Mouse (Mus musculus) gastrocnemius, postnatal 4 days (tissue): ENCODE measurements at regions not wholly inside any gene's neighbourhood (a gene's known extent, or its start where the extent isn't known, plus 50 kb on each side); places are given as distances from the start of the nearest gene placed in this dataset.

Experiments used
- DNase-seq, 2 experiments: peaks; one replicate each; pipeline ENCODE4 v3.0.0; 2021 to 2022; ENCODE audit warnings: low spot score in 2 of 2, mixed read lengths in 2 of 2

GRCm38 (mm10) chr11:22613500-22613899 lies 101.6 kb downstream of the Tmem17 start:
- DNase-seq, result no peak

- peak; percentile 83 to 85 for DNase-seq
Observed at GRCm38 (mm10) chr11:22617204-22617874, 105.5 kb downstream of the Tmem17 start.

DNA sequence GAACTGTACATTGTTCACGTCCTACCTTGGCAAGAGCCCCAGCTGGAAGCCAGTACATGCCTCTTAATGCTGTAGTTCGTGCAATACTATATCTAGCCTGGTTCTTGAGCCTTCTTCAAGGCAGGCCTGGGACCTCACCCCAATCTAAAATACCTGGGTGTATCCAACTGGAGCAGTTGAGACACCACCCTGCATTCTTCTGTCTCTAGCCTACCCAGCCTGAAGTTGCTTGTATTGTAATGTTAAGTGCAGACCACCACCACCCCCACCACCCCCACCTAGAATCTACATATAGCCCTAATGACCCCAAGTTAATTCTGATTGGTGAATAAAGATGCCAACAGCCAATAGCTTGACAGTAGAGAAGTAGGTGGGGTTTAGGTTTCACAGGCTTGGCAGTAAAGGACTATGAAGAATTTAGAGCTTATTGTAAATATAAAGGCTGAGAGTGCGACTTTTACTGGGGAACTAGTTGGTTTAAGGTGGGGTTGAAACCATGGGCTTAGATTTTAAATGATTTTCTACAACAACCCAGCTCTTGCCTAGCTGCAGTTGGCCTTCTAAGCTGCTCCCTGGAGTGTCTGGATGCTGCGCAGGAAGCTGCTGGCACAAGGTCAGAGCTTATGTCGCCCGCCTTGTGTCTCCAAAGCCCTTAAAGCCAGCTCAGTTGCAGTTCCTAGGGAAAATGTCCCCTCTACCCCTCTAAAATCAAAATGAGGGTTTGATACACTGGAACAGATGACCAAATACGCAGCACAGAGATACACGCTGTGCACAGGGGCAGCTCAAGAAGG lies 109.2 kb downstream of the Tmem17 start:
- no peak for DNase-seq

DNA sequence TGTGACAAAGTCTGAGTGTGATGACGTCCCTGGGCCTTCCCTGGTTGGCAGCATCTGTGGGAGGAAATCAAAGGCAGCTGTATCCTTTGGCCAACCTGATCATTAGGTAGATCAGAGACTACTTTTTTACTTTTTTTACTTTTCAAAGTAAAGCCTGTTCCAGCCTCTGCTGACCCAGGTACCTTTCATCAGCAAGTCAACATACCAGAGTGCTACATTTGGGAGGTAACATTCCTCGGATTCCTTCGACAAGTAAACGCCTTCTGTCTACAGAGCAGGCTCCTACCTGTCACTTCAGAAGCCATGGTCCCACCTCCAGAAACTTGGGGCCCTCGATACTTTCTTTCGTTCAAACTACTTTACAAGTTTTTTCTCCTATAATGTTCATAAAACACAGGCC lies 110.0 kb downstream of the Tmem17 start:
- DNase-seq, result no peak

GRCm38 (mm10) chr11:22622496-22622997 lies 110.7 kb downstream of the Tmem17 start:
- DNase-seq, result no peak

GRCm38 (mm10) chr11:22626407-22626806 lies 114.5 kb downstream of the Tmem17 start:
- no peak for DNase-seq

- no peak for DNase-seq
Observed at GRCm38 (mm10) chr11:22628497-22628896, 116.6 kb downstream of the Tmem17 start.

GRCm38 (mm10) chr11:22628979-22629378 lies 117.1 kb downstream of the Tmem17 start:
- peak in 1 of 2 experiments; percentile 14 for DNase-seq

DNA sequence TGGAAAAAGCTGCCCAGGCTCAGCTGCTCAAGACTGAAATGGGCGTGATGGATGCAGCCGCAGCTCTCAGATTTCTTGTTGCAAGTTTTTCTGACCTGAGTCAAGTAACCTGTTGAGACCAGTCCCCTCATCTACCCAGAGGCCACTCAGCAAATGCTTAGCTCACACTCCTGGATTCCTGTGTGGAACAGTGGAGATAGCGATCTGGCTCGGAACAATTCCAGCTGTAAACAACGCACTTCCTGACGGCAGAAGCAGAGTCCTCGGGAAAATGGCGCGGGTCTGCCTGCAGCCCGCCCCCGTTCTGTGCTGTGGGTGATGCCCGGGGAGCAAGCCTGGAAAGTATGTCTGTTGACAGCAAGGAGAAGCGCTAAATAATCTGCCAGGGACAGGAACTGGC lies 117.7 kb downstream of the Tmem17 start:
- peak in 1 of 2 experiments; percentile 63 for DNase-seq

GRCm38 (mm10) chr11:22629991-22630390 lies 118.1 kb downstream of the Tmem17 start:
- DNase-seq, result peak in 1 of 2 experiments; percentile 16

DNA sequence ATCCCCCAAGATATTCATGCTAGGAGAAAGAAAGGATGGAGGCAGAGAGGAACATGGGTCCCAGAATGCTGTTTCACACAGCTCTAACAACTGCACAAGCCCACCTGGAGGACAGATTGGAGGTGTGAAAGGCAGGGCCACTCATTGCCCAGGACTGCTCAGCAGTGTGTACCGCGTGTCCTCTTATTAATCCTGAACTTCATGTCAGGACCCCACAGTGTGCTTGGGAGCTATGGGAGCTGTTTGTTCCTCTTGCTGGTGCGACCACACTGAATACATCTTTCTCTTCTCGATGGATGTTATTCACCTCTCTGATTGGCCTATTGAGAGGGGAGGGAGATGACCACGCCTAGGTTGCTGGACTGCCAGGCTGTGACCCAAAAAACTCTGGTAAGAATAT lies 119.1 kb downstream of the Tmem17 start:
- no peak for DNase-seq

DNA sequence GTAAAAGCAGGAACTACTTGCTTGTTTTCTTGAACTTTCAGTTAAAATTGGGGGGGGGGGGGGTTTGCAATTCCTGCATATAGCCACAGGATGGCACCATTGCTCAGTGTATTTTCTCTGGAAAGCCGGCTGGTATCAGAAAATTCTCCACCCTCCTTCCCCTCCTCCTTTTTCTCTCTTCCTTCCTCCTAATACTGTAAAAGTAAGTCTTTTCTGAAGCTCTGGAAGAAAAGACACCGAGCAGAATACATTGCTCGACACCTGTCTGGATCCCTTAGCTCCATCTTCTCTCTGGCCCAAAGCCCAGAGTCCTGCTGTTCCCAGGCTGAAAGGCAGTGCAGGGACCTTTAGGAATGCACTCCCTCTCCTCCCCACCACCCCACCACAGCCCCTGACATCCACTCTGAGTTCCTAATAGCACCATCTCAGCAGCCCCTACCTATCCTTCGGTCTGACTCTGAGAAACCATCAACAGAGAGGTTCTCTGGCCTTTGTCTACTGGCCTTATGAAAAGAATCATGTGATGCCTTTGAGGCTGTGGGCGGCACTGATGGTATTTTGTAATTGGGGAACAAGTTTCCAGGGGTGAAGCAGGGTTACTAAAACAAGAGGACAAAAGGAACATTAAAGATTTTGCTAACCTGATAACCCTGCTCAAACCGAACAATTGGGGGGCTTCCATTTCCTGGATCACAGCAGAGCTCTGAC lies 119.9 kb downstream of the Tmem17 start:
- DNase-seq, result no peak

- no peak for DNase-seq
Observed at GRCm38 (mm10) chr11:22632314-22632700, 120.4 kb downstream of the Tmem17 start.

GRCm38 (mm10) chr11:22632988-22633387 lies 121.1 kb downstream of the Tmem17 start:
- DNase-seq, result no peak

GRCm38 (mm10) chr11:22633961-22634360 lies 122.1 kb downstream of the Tmem17 start:
- DNase-seq, result no peak

DNA sequence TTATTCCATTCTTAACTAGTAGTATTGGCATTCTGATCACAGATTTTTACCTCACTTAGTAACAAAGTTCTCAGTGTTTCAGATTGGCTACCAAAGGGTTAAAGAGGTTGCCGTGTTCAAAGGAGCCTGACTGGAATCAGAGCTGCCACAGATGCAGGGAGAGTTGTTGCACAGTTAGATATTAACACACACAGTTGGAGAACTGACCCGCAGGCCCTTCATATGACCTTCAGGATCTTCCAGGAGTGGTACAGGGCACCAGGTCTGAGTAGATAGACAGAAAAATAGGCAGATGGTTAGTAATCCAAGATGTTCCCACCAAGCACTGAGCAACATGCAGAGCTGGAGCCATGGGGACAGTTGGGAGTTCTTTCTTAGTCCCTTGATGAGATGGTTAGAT lies 123.1 kb downstream of the Tmem17 start:
- DNase-seq, result no peak

- DNase-seq, result no peak
Observed at GRCm38 (mm10) chr11:22636321-22636720, 124.4 kb downstream of the Tmem17 start.

DNA sequence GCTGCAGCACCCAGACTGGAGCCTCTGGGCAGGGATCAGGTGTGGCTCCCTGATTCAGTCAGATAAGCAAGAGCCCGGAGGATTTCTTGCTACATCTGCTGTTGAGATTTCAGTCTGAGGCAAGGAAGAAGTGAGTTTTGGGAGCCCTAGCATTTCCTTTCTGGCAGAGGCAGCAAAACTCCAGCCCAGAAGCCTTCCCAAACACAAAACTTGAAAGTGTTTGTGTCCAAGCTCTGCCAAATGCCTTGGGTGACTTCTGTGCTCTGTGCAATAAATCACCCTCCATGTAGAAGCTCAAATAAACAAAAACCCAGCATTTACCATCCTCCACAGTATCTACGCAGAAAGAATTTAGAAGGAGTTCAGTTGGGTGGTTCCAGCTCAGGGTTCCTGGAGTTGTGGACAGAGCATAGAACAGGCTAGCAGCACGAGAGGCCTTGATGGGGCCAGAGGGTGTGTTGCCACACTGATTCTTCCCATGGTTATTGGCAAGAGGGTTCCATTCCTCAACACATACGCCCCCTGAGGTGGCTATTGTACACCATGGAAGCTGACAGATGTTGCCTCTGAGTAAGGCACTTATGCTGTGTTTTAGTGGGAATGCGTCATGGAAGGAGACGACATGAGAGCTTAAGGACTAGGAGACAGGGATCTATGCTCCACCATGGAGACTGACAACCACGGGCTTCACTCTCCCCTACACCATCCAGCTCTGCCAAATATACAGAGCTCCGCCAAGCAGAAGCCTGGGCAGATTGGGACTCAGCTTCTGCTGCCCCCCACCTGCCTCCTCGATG lies 125.1 kb downstream of the Tmem17 start:
- DNase-seq, result peak; percentile 12 to 17

DNA sequence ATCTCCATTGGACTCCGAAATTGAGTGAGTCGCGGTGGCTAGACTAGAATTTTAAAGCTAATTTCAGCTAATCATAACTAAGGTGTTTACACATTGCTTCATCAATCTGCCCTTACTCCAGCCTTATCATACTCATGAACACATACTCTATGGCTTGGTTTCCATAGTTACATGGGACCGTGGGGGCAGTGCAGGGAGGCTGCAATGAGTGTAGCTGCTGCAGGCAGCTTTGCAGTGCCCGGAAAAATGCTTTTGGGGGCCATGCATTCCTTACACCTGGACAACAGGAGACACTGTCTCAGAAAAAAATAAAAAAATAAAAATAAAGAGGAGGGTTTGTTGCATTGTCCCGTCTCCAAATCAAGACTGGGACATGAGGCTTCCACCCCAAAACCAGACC lies 126.3 kb downstream of the Tmem17 start:
- no peak for DNase-seq

- no peak for DNase-seq
Observed at GRCm38 (mm10) chr11:22638700-22639099, 126.8 kb downstream of the Tmem17 start.

GRCm38 (mm10) chr11:22640371-22640990 lies 128.6 kb downstream of the Tmem17 start:
- DNase-seq, result no peak
